Mouse (Mus musculus) limb, embryonic 15.5 days (tissue): ENCODE data around the gene Lmx1b. TPM values are rescaled to one million over a fixed set of nuclear protein-coding genes. Genes with fewer than 3 reads are reported as not detected.

ENCODE experiments used
- ATAC-seq: fragments of 200-750 bp; cut with Nextera tagmentation; 2 replicates; pipeline ENCODE4 v1.8.0; 2017; ENCODE audit warnings: low read depth, moderate TSS enrichment; ENCODE audit not compliant: insufficient number of reproducible peaks, low FRiP score, low TSS enrichment
- H3K27ac ChIP-seq: fragments of 300-500 bp; sonication (generic); 2 replicates; pipeline ENCODE4 v1.5.1; 2015; ENCODE audit warnings: moderate library complexity, mild to moderate bottlenecking, inconsistent platforms
- H3K27me3 ChIP-seq: fragments of 300-500 bp; sonication (generic); 2 replicates; pipeline ENCODE4 v1.6.1; 2015; ENCODE audit warnings: inconsistent platforms
- H3K36me3 ChIP-seq: fragments of 300-500 bp; sonication (generic); 2 replicates; pipeline ENCODE4 v1.6.1; 2015; ENCODE audit warnings: inconsistent platforms
- H3K4me1 ChIP-seq: fragments of 300-500 bp; sonication (generic); 2 replicates; pipeline ENCODE4 v1.6.1; 2015; ENCODE audit warnings: inconsistent platforms
- H3K4me2 ChIP-seq: fragments of 300-500 bp; sonication (generic); 2 replicates; pipeline ENCODE4 v1.6.1; 2015; ENCODE audit warnings: mild to moderate bottlenecking, inconsistent platforms
- H3K4me3 ChIP-seq: fragments of 300-500 bp; sonication (generic); 2 replicates; pipeline ENCODE4 v1.5.1; 2015; ENCODE audit warnings: mild to moderate bottlenecking, inconsistent platforms
- H3K9ac ChIP-seq: fragments of 300-500 bp; sonication (generic); 2 replicates; pipeline ENCODE4 v1.6.1; 2015; ENCODE audit warnings: inconsistent platforms
- H3K9me3 ChIP-seq: fragments of 300-500 bp; sonication (generic); 2 replicates; pipeline ENCODE4 v1.6.1; 2016; ENCODE audit warnings: inconsistent platforms
- WGBS: fragments of 180-500 bp; shearing (Covaris S2); methylation state at CpG from one replicate; pipeline ENCODE4 v1.1.7; 2015; 5-methylcytosine and 5-hydroxymethylcytosine counted together
- polyA plus RNA-seq: library from polyadenylated mRNA; unstranded; fragments of >200 nt; fragmentation: Nextera tagmentation; extraction: Ambion mirVana; gene quantifications from 2 replicates; pipeline ENCODE4 v1.2.1, GENCODE M21; 2015

The Lmx1b gene
- polyA plus RNA-seq, 1 experiment from 2014 or later: 4.1 TPM

- H3K4me1 ChIP-seq: peaks cover 38% of the 10 kb centered on the region
- no peak overlapping the region for H3K27ac ChIP-seq
- ATAC-seq: no peak
- no peak overlapping the region for H3K4me3 ChIP-seq
- H3K9ac ChIP-seq: no peak overlapping the region
- H3K36me3 ChIP-seq: no peaks in the 10 kb centered on the region
- peaks cover 38% of the 10 kb centered on the region; the same call in 1 of the 2 replicates for H3K27me3 ChIP-seq
- WGBS: 35% methylated on average over 16 of the region's 16 CpGs
- no peaks in the 10 kb centered on the region for H3K9me3 ChIP-seq
- no peak overlapping the region for H3K4me2 ChIP-seq
These were observed 69.0 kb downstream of the Lmx1b start for GRCm38 (mm10) chr2:33571219-33571824.

GRCm38 (mm10) chr2:33569698-33570097, 70.6 kb downstream of the Lmx1b start:
- H3K4me1 ChIP-seq: peaks cover 40% of the 10 kb centered on the region
- peaks cover 2% of the 10 kb centered on the region; the same call in 1 of the 2 replicates for H3K36me3 ChIP-seq
- peaks cover 36% of the 10 kb centered on the region; the same call in 1 of the 2 replicates for H3K27me3 ChIP-seq
- no peaks in the 10 kb centered on the region for H3K9me3 ChIP-seq
- no peak overlapping the region for H3K4me3 ChIP-seq
- no peak overlapping the region for H3K9ac ChIP-seq
- no peak overlapping the region for H3K4me2 ChIP-seq
- 50% methylated on average over 10 of the region's 10 CpGs for WGBS
- no peak for ATAC-seq
- no peak overlapping the region for H3K27ac ChIP-seq

GRCm38 (mm10) chr2:33569240-33569639, 71.1 kb downstream of the Lmx1b start:
- H3K4me3 ChIP-seq: no peak overlapping the region
- H3K9me3 ChIP-seq: no peaks in the 10 kb centered on the region
- H3K36me3 ChIP-seq: peaks cover 6% of the 10 kb centered on the region; the same call in 1 of the 2 replicates
- H3K27ac ChIP-seq: no peak overlapping the region
- no peak overlapping the region for H3K9ac ChIP-seq
- H3K4me2 ChIP-seq: 0 out of 2 replicates have a peak overlapping the region, but pooled peaks have one; percentile 12
- ATAC-seq: no peak
- peaks cover 40% of the 10 kb centered on the region for H3K4me1 ChIP-seq
- H3K27me3 ChIP-seq: peaks cover 36% of the 10 kb centered on the region; the same call in 1 of the 2 replicates
- 22% methylated on average over 9 of the region's 9 CpGs for WGBS

- Histone ChIP-seq H3K36me3 (peaks cover 6% of the 10 kb centered on the region; the same call in 1 of the 2 replicates), H3K4me3 (no peak overlapping the region), H3K4me1 (peaks cover 44% of the 10 kb centered on the region), H3K9me3 (no peaks in the 10 kb centered on the region), H3K4me2 (no peak overlapping the region), H3K9ac (no peak overlapping the region), H3K27me3 (peaks cover 21% of the 10 kb centered on the region; the same call in 1 of the 2 replicates), H3K27ac (no peak overlapping the region)
- no peak for ATAC-seq
- WGBS: 46% methylated on average over 4 of the region's 4 CpGs
These were observed 74.4 kb downstream of the Lmx1b start for GRCm38 (mm10) chr2:33565886-33566285.

GRCm38 (mm10) chr2:33564748-33565147, 75.6 kb downstream of the Lmx1b start:
- no peak overlapping the region for H3K9ac ChIP-seq
- no peak overlapping the region for H3K27ac ChIP-seq

GRCm38 (mm10) chr2:33559752-33560151, 80.6 kb downstream of the Lmx1b start:
- Histone ChIP-seq H3K4me2 (peak overlapping the region; percentile 40), H3K27me3 (0 out of 2 replicates have a peak, but pooled peaks cover 5% of the 10 kb centered on the region), H3K4me3 (no peak overlapping the region; the same call in 1 of the 2 replicates), H3K9me3 (no peaks in the 10 kb centered on the region), H3K9ac (0 out of 2 replicates have a peak overlapping the region, but pooled peaks have one; percentile 10), H3K36me3 (peaks cover 4% of the 10 kb centered on the region; the same call in 1 of the 2 replicates), H3K27ac (no peak overlapping the region), H3K4me1 (peaks cover 32% of the 10 kb centered on the region)
- ATAC-seq: no peak; the same call in 1 of the 2 replicates
- WGBS: 11% methylated on average over 6 of the region's 6 CpGs

More at GRCm38 (mm10) chr2:33564748-33565147, 75.6 kb downstream of the Lmx1b start:
- Histone ChIP-seq H3K4me1 (peaks cover 43% of the 10 kb centered on the region), H3K4me2 (no peak overlapping the region), H3K4me3 (no peak overlapping the region), H3K36me3 (peaks cover 6% of the 10 kb centered on the region; the same call in 1 of the 2 replicates), H3K9me3 (no peaks in the 10 kb centered on the region), H3K27me3 (peaks cover 15% of the 10 kb centered on the region; the same call in 1 of the 2 replicates)
- WGBS: 84% methylated on average over 9 of the region's 9 CpGs
- no peak for ATAC-seq

- Histone ChIP-seq H3K36me3 (peaks cover under 1% of the 10 kb centered on the region; the same call in 1 of the 2 replicates), H3K9me3 (no peaks in the 10 kb centered on the region), H3K4me2 (peak overlapping the region; percentile 40), H3K4me1 (peaks cover 32% of the 10 kb centered on the region), H3K27me3 (0 out of 2 replicates have a peak, but pooled peaks cover 5% of the 10 kb centered on the region), H3K9ac (0 out of 2 replicates have a peak overlapping the region, but pooled peaks have one; percentile 10), H3K27ac (no peak overlapping the region), H3K4me3 (no peak overlapping the region; the same call in 1 of the 2 replicates)
- 23% methylated on average over 7 of the region's 7 CpGs for WGBS
- 0 out of 2 replicates have a peak, but pooled peaks have one; percentile 18 for ATAC-seq
These were observed 81.0 kb downstream of the Lmx1b start for GRCm38 (mm10) chr2:33559334-33559733.

GRCm38 (mm10) chr2:33558233-33558632, 82.1 kb downstream of the Lmx1b start:
- Histone ChIP-seq H3K9ac (no peak overlapping the region), H3K27ac (0 out of 2 replicates have a peak overlapping the region, but pooled peaks have one; percentile 5), H3K4me2 (no peak overlapping the region), H3K9me3 (no peaks in the 10 kb centered on the region), H3K36me3 (no peaks in the 10 kb centered on the region), H3K4me3 (no peak overlapping the region), H3K4me1 (peaks cover 31% of the 10 kb centered on the region), H3K27me3 (0 out of 2 replicates have a peak, but pooled peaks cover 5% of the 10 kb centered on the region)
- no peak for ATAC-seq
- WGBS: 7% methylated on average over 6 of the region's 6 CpGs

- H3K27me3 ChIP-seq: 0 out of 2 replicates have a peak, but pooled peaks cover 5% of the 10 kb centered on the region
- ATAC-seq: no peak
- H3K36me3 ChIP-seq: no peaks in the 10 kb centered on the region
- H3K4me2 ChIP-seq: no peak overlapping the region
- no peak overlapping the region for H3K27ac ChIP-seq
- H3K9ac ChIP-seq: no peak overlapping the region
- no peaks in the 10 kb centered on the region for H3K9me3 ChIP-seq
- H3K4me1 ChIP-seq: peaks cover 20% of the 10 kb centered on the region
- 52% methylated on average over 8 of the region's 8 CpGs for WGBS
- no peak overlapping the region for H3K4me3 ChIP-seq
These were observed 84.7 kb downstream of the Lmx1b start for GRCm38 (mm10) chr2:33555573-33555972.

GRCm38 (mm10) chr2:33552672-33553071, 87.6 kb downstream of the Lmx1b start:
- Histone ChIP-seq H3K27me3 (no peaks in the 10 kb centered on the region), H3K36me3 (no peaks in the 10 kb centered on the region), H3K4me2 (no peak overlapping the region), H3K4me3 (no peak overlapping the region), H3K9ac (no peak overlapping the region), H3K27ac (no peak overlapping the region), H3K4me1 (no peaks in the 10 kb centered on the region), H3K9me3 (no peaks in the 10 kb centered on the region)
- 58% methylated on average over 5 of the region's 5 CpGs for WGBS
- ATAC-seq: no peak

- no peak overlapping the region for H3K4me3 ChIP-seq
- peaks cover 41% of the 10 kb centered on the region for H3K4me1 ChIP-seq
- ATAC-seq: no peak
- H3K36me3 ChIP-seq: no peaks in the 10 kb centered on the region
- WGBS: 84% methylated on average over 2 of the region's 2 CpGs
- H3K4me2 ChIP-seq: no peak overlapping the region
- peaks cover 17% of the 10 kb centered on the region for H3K27me3 ChIP-seq
- H3K27ac ChIP-seq: peak overlapping the region; percentile 82; the same call in 1 of the 2 replicates
- no peaks in the 10 kb centered on the region for H3K9me3 ChIP-seq
- H3K9ac ChIP-seq: no peak overlapping the region
These were observed 92.7 kb downstream of the Lmx1b start for GRCm38 (mm10) chr2:33547595-33547994.

- Histone ChIP-seq H3K4me1 (peaks cover 41% of the 10 kb centered on the region), H3K4me3 (no peak overlapping the region), H3K36me3 (no peaks in the 10 kb centered on the region), H3K4me2 (peak overlapping the region; percentile 30), H3K27ac (peak overlapping the region; percentile 82), H3K9ac (no peak overlapping the region), H3K27me3 (peaks cover 17% of the 10 kb centered on the region), H3K9me3 (no peaks in the 10 kb centered on the region)
- peak; percentile 77 for ATAC-seq
- 17% methylated on average over 6 of the region's 6 CpGs for WGBS
These were observed 93.4 kb downstream of the Lmx1b start for GRCm38 (mm10) chr2:33546879-33547278.
